Mouse (Mus musculus) left cerebral cortex, adult 8-10 months (tissue): ENCODE results near the gene H2-Oa. TPM values are rescaled to one million over a fixed set of nuclear protein-coding genes. Genes with fewer than 3 reads are reported as not detected.

Experiments
- DNase-seq, 2 experiments: peaks; one replicate each; pipeline ENCODE4 v3.0.0; 2022; ENCODE audit warnings: low spot score in 2 of 2
- total RNA-seq, 4 experiments: library from RNA; stranded (reverse); gene quantifications; 2 replicates each; pipeline ENCODE4 v1.2.4; 2022

Gene H2-Oa
- total RNA-seq, 4 experiments from 2014 or later, result 0.44 to 2.2 (median 1.7) TPM; not detected in 1

- DNase-seq, result peak in 1 of 2 experiments; percentile 77
Observed at GRCm38 (mm10) chr17:34121879-34122187, 29.7 kb downstream of the H2-Oa start.

GRCm38 (mm10) chr17:34122188-34122984 lies 30.2 kb downstream of the H2-Oa start, which contains the start of gene Brd2:
Gene Brd2, minus strand, starts transcription at chr17:34122634.
- DNase-seq, result peak; percentile 91 to 95

- DNase-seq, result no peak
Observed at GRCm38 (mm10) chr17:34123111-34123510, 31.0 kb downstream of the H2-Oa start.

- no peak for DNase-seq
Observed at GRCm38 (mm10) chr17:34123518-34123917, 31.4 kb downstream of the H2-Oa start.

- DNase-seq, result no peak
Observed at GRCm38 (mm10) chr17:34124649-34125048, 32.5 kb downstream of the H2-Oa start.

GRCm38 (mm10) chr17:34126826-34127420 lies 34.8 kb downstream of the H2-Oa start:
- no peak for DNase-seq

- no peak for DNase-seq
Observed at GRCm38 (mm10) chr17:34127475-34127874, 35.3 kb downstream of the H2-Oa start.

GRCm38 (mm10) chr17:34128264-34128937 lies 36.3 kb downstream of the H2-Oa start:
- DNase-seq, result peak in 1 of 2 experiments; percentile 69

GRCm38 (mm10) chr17:34128944-34129791 lies 37.0 kb downstream of the H2-Oa start:
- no peak for DNase-seq

- DNase-seq, result no peak
Observed at GRCm38 (mm10) chr17:34130073-34130947, 38.2 kb downstream of the H2-Oa start.

- no peak for DNase-seq
Observed at GRCm38 (mm10) chr17:34131911-34132310, 39.8 kb downstream of the H2-Oa start.

GRCm38 (mm10) chr17:34133289-34133688 lies 41.1 kb downstream of the H2-Oa start:
- DNase-seq, result no peak

GRCm38 (mm10) chr17:34134451-34134850 lies 42.3 kb downstream of the H2-Oa start:
- no peak for DNase-seq

GRCm38 (mm10) chr17:34135297-34136224 lies 43.4 kb downstream of the H2-Oa start:
- DNase-seq, result peak; percentile 98

- DNase-seq, result no peak
Observed at GRCm38 (mm10) chr17:34137601-34138000, 45.5 kb downstream of the H2-Oa start.

- no peak for DNase-seq
Observed at GRCm38 (mm10) chr17:34138655-34139054, 46.5 kb downstream of the H2-Oa start.

GRCm38 (mm10) chr17:34139416-34139815 lies 47.3 kb downstream of the H2-Oa start:
- no peak for DNase-seq

- DNase-seq, result no peak
Observed at GRCm38 (mm10) chr17:34140240-34140639, 48.1 kb downstream of the H2-Oa start.

GRCm38 (mm10) chr17:34141448-34141847 lies 49.3 kb downstream of the H2-Oa start:
- DNase-seq, result no peak
